Mouse (Mus musculus) layer of hippocampus, adult 11-12 months (tissue): Measurements from ENCODE around the gene Galnt15.

ENCODE experiments used
- DNase-seq: peaks from one replicate; pipeline ENCODE4 v3.0.0; 2022; ENCODE audit warnings: low spot score

The Galnt15 gene

GRCm38 (mm10) chr14:32091124-32091523 is 62.3 kb downstream of the Galnt15 start:
- DNase-seq: no peak

- DNase-seq: no peak
Observed at GRCm38 (mm10) chr14:32091704-32092103, 62.9 kb downstream of the Galnt15 start.

- DNase-seq: no peak
Observed at GRCm38 (mm10) chr14:32093018-32093417, 64.2 kb downstream of the Galnt15 start.

GRCm38 (mm10) chr14:32093500-32094117 is 64.8 kb downstream of the Galnt15 start:
- no peak for DNase-seq

GRCm38 (mm10) chr14:32095646-32096045 is 66.9 kb downstream of the Galnt15 start:
- DNase-seq: no peak

- DNase-seq: no peak
Observed at GRCm38 (mm10) chr14:32096740-32097139, 68.0 kb downstream of the Galnt15 start.

- no peak for DNase-seq
Observed at GRCm38 (mm10) chr14:32097691-32098090, 68.9 kb downstream of the Galnt15 start.

GRCm38 (mm10) chr14:32098951-32099350 is 70.2 kb downstream of the Galnt15 start:
- DNase-seq: no peak

- DNase-seq: peak; percentile 37
Observed at GRCm38 (mm10) chr14:32103556-32103955, 74.8 kb downstream of the Galnt15 start.

- no peak for DNase-seq
Observed at GRCm38 (mm10) chr14:32105663-32106062, 76.9 kb downstream of the Galnt15 start.

- no peak for DNase-seq
Observed at GRCm38 (mm10) chr14:32106911-32107310, 78.1 kb downstream of the Galnt15 start.
